Mouse (Mus musculus) kidney, postnatal 14 days (tissue): ENCODE measurements around the gene Gpr3.
A peak's percentile ranks its signal among the peaks of the same experiment; 100 is the strongest.

Source experiments
- DNase-seq: peaks from one replicate; pipeline ENCODE4 v3.0.0; 2022; ENCODE audit warnings: mixed read lengths

The Gpr3 gene

GRCm38 (mm10) chr4:133233285-133233976 lies 21.1 kb upstream of the Gpr3 start:
- peak; percentile 70 for DNase-seq

GRCm38 (mm10) chr4:133229582-133229981 lies 17.2 kb upstream of the Gpr3 start:
- DNase-seq = no peak

- no peak for DNase-seq
These were observed 15.3 kb upstream of the Gpr3 start for GRCm38 (mm10) chr4:133227636-133228035.

GRCm38 (mm10) chr4:133226073-133226472 lies 13.7 kb upstream of the Gpr3 start:
- no peak for DNase-seq

- DNase-seq = no peak
These were observed 11.5 kb upstream of the Gpr3 start for GRCm38 (mm10) chr4:133223875-133224274.

GRCm38 (mm10) chr4:133221701-133222100 lies 9.4 kb upstream of the Gpr3 start:
- no peak for DNase-seq

- DNase-seq = peak; percentile 74
These were observed 8.3 kb upstream of the Gpr3 start for GRCm38 (mm10) chr4:133220656-133221055.

GRCm38 (mm10) chr4:133218745-133219144 lies 6.4 kb upstream of the Gpr3 start:
- no peak for DNase-seq

GRCm38 (mm10) chr4:133217641-133218040 lies 5.3 kb upstream of the Gpr3 start:
- peak; percentile 75 for DNase-seq

- no peak for DNase-seq
These were observed 1.3 kb upstream of the Gpr3 start for GRCm38 (mm10) chr4:133213661-133214060.

GRCm38 (mm10) chr4:133213268-133213590 lies 893 bp upstream of the Gpr3 start:
- DNase-seq = peak; percentile 57

- peak; percentile 87 for DNase-seq
These were observed 379 bp upstream of the Gpr3 start for GRCm38 (mm10) chr4:133212562-133213267.

GRCm38 (mm10) chr4:133210788-133211390 lies 1.4 kb downstream of the Gpr3 start:
- no peak for DNase-seq

GRCm38 (mm10) chr4:133210023-133210787 lies 2.1 kb downstream of the Gpr3 start:
- no peak for DNase-seq

- peak; percentile 65 for DNase-seq
These were observed 3.0 kb downstream of the Gpr3 start for GRCm38 (mm10) chr4:133209366-133209765.

GRCm38 (mm10) chr4:133204379-133204778 lies 8.0 kb downstream of the Gpr3 start:
- DNase-seq = no peak

- DNase-seq = no peak
These were observed 8.7 kb downstream of the Gpr3 start for GRCm38 (mm10) chr4:133203591-133203990.

GRCm38 (mm10) chr4:133202254-133202653 lies 10.1 kb downstream of the Gpr3 start:
- no peak for DNase-seq

- peak; percentile 88 for DNase-seq
These were observed 11.1 kb downstream of the Gpr3 start for GRCm38 (mm10) chr4:133201006-133201771.

- peak; percentile 62 for DNase-seq
These were observed 12.0 kb downstream of the Gpr3 start for GRCm38 (mm10) chr4:133200343-133200742.

- no peak for DNase-seq
These were observed 12.6 kb downstream of the Gpr3 start for GRCm38 (mm10) chr4:133199743-133200142.

- DNase-seq = peak; percentile 61
These were observed 13.8 kb downstream of the Gpr3 start for GRCm38 (mm10) chr4:133198337-133199180.
